Mouse (Mus musculus): ENCODE measurements around the gene Nr4a3.

The Nr4a3 gene

DNA sequence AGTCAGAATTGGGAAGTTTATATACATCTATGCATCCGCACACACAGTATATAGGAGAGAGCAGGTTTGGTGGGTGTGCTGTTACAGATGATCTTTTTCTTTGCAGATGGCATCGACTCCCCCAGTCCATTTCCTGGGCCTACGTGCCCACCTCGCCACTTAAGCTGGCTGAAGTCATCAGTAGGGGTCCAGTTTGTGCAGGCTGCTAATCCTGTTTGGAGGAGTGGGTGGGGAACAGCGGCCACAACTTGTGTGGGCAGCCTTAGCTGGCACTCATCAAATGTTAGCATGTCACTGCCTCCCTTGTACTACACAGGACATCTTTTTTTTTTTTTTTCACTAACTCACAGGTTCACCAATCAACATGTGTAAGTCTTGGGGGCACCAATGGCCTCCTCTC, 5.5 kb downstream of the Nr4a3 start:
- WGBS: 60% methylated on average over 5 of the region's 5 CpGs

- WGBS: 54% methylated on average over 19 of the region's 19 CpGs
These were observed 6.2 kb downstream of the Nr4a3 start for GRCm38 (mm10) chr4:48051086-48051673.

DNA sequence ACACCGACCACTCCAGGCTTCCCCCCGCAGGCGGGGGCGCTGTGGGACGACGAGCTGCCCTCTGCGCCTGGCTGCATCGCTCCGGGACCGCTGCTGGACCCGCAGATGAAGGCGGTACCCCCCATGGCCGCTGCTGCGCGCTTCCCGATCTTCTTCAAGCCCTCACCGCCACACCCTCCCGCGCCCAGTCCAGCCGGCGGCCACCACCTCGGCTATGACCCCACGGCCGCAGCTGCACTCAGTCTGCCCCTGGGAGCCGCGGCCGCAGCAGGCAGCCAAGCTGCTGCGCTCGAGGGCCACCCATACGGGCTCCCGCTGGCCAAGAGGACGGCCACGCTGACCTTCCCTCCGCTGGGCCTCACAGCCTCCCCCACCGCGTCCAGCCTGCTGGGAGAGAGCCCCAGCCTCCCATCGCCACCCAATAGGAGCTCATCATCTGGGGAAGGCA, 6.7 kb downstream of the Nr4a3 start:
- WGBS: 25% methylated on average over 37 of the region's 37 CpGs

DNA sequence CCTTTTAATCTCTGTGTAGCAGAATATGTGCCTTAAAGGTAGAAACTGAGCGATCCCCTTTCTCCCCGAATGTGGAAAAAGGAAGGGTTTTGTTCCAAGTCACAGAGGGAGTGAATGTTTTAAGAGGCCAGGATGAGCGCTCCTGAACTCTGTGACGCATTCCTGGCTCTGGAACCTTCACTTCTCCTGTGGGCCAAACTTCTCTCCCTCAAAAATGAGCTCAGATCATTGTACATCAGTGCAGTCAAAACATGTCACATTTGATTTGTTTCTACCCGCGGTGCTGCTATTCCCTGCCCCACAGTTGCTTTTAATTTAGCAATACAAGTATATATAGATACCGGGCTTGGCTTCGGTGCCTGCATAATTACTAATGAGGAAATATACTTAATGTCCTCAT, 16.8 kb downstream of the Nr4a3 start:
- 65% methylated on average over 8 of the region's 8 CpGs for WGBS

GRCm38 (mm10) chr4:48064311-48064710, 19.4 kb downstream of the Nr4a3 start:
- 76% methylated on average over 4 of the region's 4 CpGs for WGBS

- WGBS: 65% methylated on average over 2 of the region's 2 CpGs
These were observed 21.7 kb downstream of the Nr4a3 start for GRCm38 (mm10) chr4:48066676-48067075.

- WGBS: 76% methylated on average over 7 of the region's 7 CpGs
These were observed 24.2 kb downstream of the Nr4a3 start for GRCm38 (mm10) chr4:48069111-48069510.

DNA sequence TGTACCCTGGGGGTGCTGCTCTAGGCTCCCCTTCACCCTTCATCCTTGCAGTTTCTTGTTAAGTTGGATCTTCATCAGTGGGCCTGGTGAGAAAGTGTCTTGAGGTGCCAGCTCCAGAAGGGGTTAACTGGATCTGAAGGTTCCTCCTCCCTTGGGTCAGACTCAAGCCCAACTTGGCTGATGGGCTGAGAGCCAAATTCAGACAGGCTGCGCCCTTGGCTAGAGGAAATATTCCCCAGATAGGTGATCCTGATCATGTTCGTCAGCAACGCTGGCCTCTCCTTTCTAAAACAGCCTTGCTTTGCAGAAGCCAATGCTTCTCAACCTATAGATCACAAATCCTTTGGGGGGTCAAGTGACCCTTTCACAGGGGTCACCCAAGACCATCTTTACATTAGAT, 27.1 kb downstream of the Nr4a3 start:
- 79% methylated on average over 3 of the region's 3 CpGs for WGBS

DNA sequence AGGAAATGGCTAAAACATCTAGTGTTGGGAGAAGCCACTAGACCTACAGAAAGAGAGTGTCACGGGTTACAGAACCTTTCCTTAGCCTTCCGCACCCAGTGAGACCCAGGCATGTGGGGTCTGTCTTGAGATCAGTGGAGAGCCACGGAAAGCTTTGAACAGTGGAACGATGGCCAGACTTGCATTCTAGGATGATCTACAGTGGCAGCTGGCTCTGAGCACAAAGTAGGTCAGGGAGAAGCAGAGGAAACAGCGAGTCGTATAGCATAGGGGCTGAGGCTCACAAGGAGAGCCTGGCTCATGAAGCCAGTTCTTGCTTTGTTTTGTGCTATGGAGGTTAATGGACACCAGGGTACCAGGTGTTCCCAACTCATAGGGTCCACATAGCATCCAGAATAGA, 28.4 kb downstream of the Nr4a3 start:
- 79% methylated on average over 6 of the region's 6 CpGs for WGBS

DNA sequence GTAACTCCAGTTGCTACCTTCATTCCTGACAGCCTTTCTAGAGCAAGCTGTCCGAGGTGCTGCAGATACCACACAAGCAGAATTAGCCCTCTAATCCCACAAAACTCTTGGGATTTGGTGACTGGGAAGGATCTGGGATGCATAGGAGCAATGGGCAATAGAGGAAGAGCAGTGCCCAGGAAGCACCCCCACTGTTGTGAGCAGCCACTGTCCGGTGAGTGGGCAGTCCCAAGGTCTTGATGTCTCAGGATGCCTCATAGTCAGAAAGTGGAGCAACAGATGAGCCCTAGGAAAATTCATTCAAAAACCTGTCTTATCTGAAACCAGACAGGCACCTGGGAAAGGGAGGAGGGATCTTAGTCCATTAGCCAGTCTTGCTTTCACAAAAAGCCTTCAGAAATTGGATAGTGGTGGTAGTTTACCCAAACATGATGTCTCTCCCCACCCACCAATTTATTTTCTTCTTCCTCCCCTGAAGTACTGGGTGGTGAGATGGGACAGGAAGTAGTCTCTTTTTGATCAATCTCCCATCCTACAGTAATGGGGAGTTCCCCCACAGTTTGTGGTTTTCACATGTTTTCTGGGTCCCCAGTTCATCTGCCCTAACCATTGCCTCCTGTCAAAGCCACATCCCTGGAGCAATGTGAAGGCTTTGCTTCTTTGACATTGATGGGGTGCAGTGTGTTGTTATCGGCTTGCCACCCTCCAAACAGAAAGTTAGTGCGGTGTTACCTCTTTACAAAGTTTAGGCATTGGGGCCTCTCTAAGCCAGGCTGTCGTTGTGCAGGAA, 29.7 kb downstream of the Nr4a3 start:
- WGBS: 90% methylated on average over 5 of the region's 5 CpGs

- 67% methylated on average over 13 of the region's 13 CpGs for WGBS
These were observed 31.9 kb downstream of the Nr4a3 start for GRCm38 (mm10) chr4:48076693-48077471.

DNA sequence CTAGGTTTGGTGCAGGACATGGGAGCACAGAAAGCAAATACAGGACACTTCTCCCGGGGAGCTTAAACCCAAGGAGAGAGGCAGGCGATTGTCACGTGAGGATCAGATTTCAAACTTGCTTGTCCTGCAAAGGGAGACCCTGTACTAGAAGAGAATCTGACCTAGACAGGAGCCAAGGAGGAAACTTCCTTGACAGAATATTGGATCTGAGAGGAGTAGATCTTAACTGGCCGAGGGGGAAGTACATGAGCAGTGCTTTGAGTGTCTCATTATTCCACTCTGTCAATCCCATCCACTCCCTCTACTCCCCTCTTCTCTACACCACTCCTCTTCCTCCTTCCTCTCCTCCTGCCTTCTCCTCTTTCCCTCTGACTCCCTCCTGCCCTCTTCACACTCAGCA, 33.3 kb downstream of the Nr4a3 start:
- WGBS: 56% methylated on average over 4 of the region's 4 CpGs

GRCm38 (mm10) chr4:48079285-48080039, 34.5 kb downstream of the Nr4a3 start:
- WGBS: 59% methylated on average over 8 of the region's 8 CpGs

- 83% methylated on average over 4 of the region's 4 CpGs for WGBS
These were observed 38.5 kb downstream of the Nr4a3 start for GRCm38 (mm10) chr4:48083452-48083851.

- WGBS: 70% methylated on average over 6 of the region's 6 CpGs
These were observed 41.7 kb downstream of the Nr4a3 start for GRCm38 (mm10) chr4:48086609-48087008.

GRCm38 (mm10) chr4:48087497-48087896, 42.5 kb downstream of the Nr4a3 start:
- WGBS: 60% methylated on average over 6 of the region's 6 CpGs

GRCm38 (mm10) chr4:48093221-48093620, 48.3 kb downstream of the Nr4a3 start:
- WGBS: 67% methylated on average over 3 of the region's 3 CpGs

- WGBS: 80% methylated on average over 8 of the region's 8 CpGs
These were observed 55.3 kb downstream of the Nr4a3 start for GRCm38 (mm10) chr4:48100217-48100616.

DNA sequence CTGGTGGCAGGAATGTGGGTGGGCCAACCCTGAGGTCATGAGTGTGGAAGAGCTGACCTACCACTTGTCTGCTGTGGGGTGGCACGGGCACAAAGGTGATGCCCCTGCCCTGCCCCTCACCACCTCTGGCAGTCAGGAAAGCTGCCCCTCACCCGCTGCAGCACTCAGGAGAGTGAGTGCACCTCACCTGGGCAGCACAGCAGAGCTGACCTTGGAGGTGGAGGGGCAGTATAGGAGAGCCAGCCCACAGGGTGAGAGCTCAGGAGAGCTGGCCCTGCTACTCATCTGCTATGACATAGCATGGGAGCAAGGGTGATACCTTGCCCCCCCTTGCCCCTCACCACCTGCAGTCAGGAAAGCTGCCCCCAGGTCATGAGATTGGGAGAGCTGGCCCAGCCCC, 57.0 kb downstream of the Nr4a3 start:
- 87% methylated on average over 2 of the region's 2 CpGs for WGBS

DNA sequence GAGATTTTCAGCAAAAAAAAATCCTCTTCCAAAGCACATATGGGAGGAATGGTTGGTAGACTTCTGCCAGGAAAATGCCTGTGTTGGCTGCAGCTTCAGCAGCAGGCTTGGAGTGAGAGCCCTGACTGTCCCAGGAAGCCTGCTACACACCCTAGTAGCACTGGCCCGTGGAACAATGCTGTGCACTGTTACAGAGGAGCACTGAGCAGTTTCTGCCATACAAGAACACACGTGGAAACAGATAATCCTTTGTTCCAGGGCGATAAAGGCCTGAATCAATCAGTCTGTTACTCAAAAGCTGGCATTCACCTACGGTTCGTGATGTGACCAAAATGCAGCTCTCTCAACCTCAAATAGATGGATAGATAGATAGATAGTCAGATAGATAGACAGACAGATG, 60.4 kb downstream of the Nr4a3 start:
- WGBS: 73% methylated on average over 5 of the region's 5 CpGs

DNA sequence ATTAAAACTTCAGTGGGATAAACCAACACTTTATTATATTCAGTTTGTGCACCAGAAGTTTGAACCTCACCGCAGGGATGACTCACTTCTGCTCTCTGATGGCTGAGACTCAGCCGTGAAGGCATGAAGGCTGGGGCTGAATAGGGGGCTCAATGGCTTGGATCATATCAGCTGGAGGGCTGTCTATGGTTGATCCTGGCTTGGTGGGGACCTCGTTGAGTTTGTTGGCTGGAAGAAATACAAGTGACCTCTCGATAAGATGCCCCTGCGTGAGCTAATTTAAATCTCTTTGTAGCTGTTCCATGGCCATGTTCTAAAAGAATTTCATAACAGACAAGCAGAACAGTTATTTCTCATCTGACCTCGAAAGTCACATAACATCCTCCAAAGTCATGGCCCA, 62.1 kb downstream of the Nr4a3 start:
- 89% methylated on average over 6 of the region's 6 CpGs for WGBS

DNA sequence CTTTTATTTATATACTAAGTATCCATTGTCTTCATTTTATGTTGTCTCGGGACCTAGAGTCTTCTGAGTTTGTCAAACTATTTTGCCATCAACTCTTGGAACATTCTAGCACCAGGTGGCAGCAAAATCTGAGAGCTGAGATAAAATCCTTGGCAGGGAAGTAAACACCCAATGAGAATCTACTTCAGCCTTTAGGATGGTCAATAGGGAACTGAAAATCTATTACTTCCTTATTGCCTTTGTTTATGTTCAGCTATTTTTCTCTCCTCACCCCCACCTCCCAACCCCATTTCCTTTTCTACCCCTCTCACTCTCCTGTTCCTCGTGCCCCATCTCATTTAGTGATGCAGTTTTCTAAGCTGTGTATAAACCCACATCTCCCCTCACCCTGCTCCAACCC, 63.6 kb downstream of the Nr4a3 start:
- 69% methylated on average over 2 of the region's 2 CpGs for WGBS

Measured in cerebral cortex, adult 2 months (tissue).